Mouse (Mus musculus) olfactory bulb, adult 2 months (tissue): Measurements from ENCODE around the gene Csnka2ip. TPM values are rescaled to one million over a fixed set of nuclear protein-coding genes. Genes with fewer than 3 reads are reported as not detected.

ENCODE experiments used
- H3K27ac ChIP-seq: fragments of 200-500 bp; 2 replicates; pipeline ENCODE4 v1.5.1; 2012; ENCODE audit warnings: low read depth, low read length; ENCODE audit not compliant: insufficient read depth
- H3K4me1 ChIP-seq: fragments of 200-500 bp; 2 replicates; pipeline ENCODE4 v1.6.1; 2012; ENCODE audit warnings: low read length; ENCODE audit not compliant: control insufficient read depth, insufficient read depth
- H3K4me3 ChIP-seq: fragments of 200-500 bp; 2 replicates; pipeline ENCODE4 v1.5.1; 2012; ENCODE audit warnings: mild to moderate bottlenecking, low read depth, low read length, moderate library complexity; ENCODE audit not compliant: insufficient read depth
- CTCF ChIP-seq: fragments of 200-500 bp; IDR thresholded peaks from 2 replicates; pipeline ENCODE4 v1.5.1; 2012; ENCODE audit warnings: low read depth, mild to moderate bottlenecking, low read length, moderate library complexity; ENCODE audit not compliant: insufficient read depth
- POLR2A ChIP-seq: fragments of 200-500 bp; IDR thresholded peaks from 2 replicates; pipeline ENCODE4 v1.6.1; 2012; ENCODE audit warnings: mild to moderate bottlenecking, low read depth, low read length, moderate library complexity; ENCODE audit not compliant: insufficient read depth
- WGBS: fragments of 180-500 bp; shearing (Covaris S2); methylation state at CpG from one replicate; pipeline ENCODE4 v1.1.7; 2018; 5-methylcytosine and 5-hydroxymethylcytosine counted together
- polyA plus RNA-seq: library from polyadenylated mRNA; stranded (reverse); fragments of >200 nt; gene quantifications from 2 replicates; pipeline ENCODE4 v1.2.4, GENCODE M21; 2012; ENCODE audit warnings: low replicate concordance; ENCODE audit not compliant: missing spikeins, insufficient read depth, insufficient read length

Gene Csnka2ip
- polyA plus RNA-seq, 1 experiment: not detected

DNA sequence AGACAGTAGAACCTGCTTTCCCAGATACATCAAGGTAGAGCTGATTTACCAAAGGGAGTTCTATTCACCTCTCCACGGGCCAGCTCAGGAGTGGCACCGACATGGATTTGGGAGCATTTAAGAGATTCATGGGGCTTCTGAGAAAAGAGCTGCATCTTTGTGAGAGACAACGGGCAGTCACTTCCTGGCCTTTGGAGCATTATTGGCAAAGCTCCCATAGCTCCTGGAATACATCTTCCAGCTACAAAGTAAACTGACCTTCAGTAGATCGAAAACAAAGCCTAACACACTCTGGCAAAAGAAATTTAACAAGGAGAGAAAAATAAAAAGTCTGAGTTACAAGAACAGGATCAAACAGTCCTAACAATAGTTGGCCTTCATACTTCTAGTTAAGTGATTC, 17.6 kb downstream of the Csnka2ip start:
- WGBS: 80% methylated on average over 4 of the region's 4 CpGs
- H3K4me3 ChIP-seq: no peak overlapping the region
- no peak overlapping the region for H3K27ac ChIP-seq
- TF ChIP-seq CTCF (no peak), POLR2A (no peak)
- H3K4me1 ChIP-seq: no peaks in the 10 kb centered on the region

DNA sequence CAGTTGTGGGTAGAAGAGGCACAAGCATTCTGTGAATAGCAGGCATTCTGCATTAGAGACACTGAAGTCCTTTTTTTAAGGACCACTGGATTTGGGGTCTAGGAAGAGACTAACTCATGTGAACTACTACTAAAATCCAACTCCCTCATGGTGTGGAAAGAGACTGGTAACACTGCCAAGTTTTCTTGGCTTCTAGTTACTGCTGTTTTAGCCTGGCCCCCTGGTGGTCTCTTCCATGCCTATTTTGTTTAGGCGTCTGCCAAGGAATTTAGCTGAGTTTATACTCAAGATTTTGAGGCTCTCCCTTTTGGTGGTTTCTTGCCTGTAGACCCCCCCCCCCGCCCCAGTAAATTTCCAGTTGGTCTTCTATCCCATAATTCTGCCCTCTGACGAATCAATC, 18.8 kb downstream of the Csnka2ip start:
- H3K4me1 ChIP-seq: no peaks in the 10 kb centered on the region
- H3K27ac ChIP-seq: no peak overlapping the region
- TF ChIP-seq CTCF (no peak), POLR2A (no peak)
- no peak overlapping the region for H3K4me3 ChIP-seq
- 56% methylated on average over 3 of the region's 3 CpGs for WGBS

GRCm38 (mm10) chr16:64569496-64569895, 32.7 kb downstream of the Csnka2ip start:
- WGBS: 90% methylated on average over 8 of the region's 8 CpGs
- no peak for TF ChIP-seq CTCF
- Histone ChIP-seq H3K4me3 (no peak overlapping the region), H3K27ac (no peak overlapping the region), H3K4me1 (no peaks in the 10 kb centered on the region)

DNA sequence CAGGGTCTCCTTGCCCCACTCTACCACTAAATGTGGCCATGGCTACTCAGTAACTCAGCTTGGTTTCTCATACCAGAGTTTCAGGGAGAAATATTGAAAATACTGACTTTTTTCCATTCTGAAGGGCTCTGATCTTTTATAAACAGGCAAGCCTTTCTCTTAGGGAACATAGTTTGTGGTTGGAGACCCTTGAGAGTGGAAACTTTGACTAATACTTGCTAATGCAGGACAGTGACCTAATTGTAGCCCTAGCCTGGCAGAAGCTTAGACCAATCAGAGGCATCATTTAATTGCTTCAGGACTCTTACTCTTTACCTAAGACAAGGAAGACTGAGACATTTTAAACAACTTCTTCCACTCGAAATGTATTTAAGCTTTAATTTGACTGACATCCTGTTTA, 39.1 kb downstream of the Csnka2ip start:
- Histone ChIP-seq H3K4me3 (no peak overlapping the region), H3K4me1 (no peaks in the 10 kb centered on the region), H3K27ac (no peak overlapping the region)
- TF ChIP-seq CTCF (no peak), POLR2A (no peak)
- WGBS: 80% methylated on average over 1 of the region's 1 CpGs

- Histone ChIP-seq H3K4me3 (no peak overlapping the region), H3K27ac (no peak overlapping the region), H3K4me1 (no peaks in the 10 kb centered on the region)
- TF ChIP-seq POLR2A: no peak
- WGBS: 83% methylated on average over 2 of the region's 2 CpGs
Observed at GRCm38 (mm10) chr16:64558518-64558917, 43.7 kb downstream of the Csnka2ip start.

DNA sequence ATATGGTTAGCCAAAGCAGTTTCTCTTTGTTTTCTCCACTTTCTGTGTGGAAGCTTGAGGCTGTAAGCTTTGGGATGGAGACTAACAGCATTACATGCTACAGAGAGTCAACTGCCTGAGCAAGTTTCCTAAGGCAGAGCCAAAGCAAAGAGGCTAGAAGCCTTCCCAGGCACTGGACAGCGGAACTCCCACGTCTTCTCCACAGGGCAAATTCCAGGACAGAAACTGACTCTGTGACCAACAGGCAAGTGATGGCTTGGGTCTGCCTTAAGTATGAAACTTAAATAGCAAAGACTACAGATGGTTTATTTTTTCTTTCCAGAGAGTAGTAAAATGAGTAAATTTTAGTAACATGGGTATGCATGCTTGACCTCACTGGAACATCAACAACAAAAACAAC, 75.3 kb downstream of the Csnka2ip start:
- no peak overlapping the region for H3K27ac ChIP-seq
- TF ChIP-seq CTCF (no peak), POLR2A (no peak)
- H3K4me3 ChIP-seq: no peak overlapping the region
- no peaks in the 10 kb centered on the region for H3K4me1 ChIP-seq
- WGBS: 89% methylated on average over 2 of the region's 2 CpGs

DNA sequence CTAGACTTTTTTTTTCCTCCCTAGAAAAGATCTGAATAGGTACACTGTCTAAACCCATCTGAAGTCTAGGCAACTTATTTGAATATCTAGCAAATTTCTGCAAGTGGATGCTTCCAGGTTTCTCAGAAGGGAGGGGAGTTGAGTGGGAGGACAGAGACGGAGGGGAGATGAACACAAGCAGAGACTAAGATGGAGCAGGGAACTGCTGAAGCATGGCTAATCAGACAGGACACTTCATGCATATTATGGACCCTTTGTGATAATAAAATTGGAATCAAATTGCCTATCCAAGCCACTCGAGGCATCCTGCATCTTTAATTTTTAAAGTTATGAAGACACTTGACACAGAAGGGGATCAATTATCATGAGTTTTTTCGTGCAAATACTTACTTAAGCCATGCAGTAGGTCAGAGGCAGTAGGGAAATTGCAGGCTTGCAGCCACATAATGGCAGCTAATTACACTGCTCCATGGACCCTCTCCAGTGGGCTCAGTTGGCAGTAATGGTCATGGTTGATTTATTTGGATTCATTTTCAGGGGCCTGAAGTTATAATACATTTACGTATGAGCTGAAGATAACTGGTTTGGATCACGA, 78.1 kb downstream of the Csnka2ip start:
- TF ChIP-seq POLR2A (no peak), CTCF (no peak)
- no peaks in the 10 kb centered on the region for H3K4me1 ChIP-seq
- 48% methylated on average over 5 of the region's 5 CpGs for WGBS
- no peak overlapping the region for H3K4me3 ChIP-seq
- H3K27ac ChIP-seq: no peak overlapping the region

DNA sequence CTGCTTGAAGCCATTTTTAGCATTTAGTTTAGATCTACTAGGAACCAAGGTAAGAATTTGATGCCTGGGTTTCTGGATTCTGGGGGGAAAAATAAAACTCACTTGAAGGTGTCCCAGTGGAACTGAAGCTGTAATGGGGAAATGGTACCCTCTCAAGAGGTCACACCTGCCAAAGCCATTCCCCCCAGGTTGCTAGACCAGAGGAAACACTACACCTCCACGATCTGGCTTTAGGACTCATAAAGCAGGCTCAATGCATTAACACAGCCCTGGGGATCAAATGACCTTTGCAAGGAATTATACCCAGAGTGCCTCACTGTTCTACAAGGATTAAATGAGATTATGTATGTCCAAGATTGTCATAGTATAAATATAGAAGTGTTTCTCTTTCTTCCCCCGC, 88.8 kb downstream of the Csnka2ip start:
- no peak overlapping the region for H3K27ac ChIP-seq
- H3K4me1 ChIP-seq: no peaks in the 10 kb centered on the region
- WGBS: 82% methylated on average over 2 of the region's 2 CpGs
- TF ChIP-seq POLR2A (no peak), CTCF (no peak)
- H3K4me3 ChIP-seq: no peak overlapping the region

Other genes with a start within 250 kb of the Csnka2ip start
- gene 4930453N24Rik, start 168.8 kb upstream of the Csnka2ip start, polyA plus RNA-seq: not detected in 2 replicates
- 48.4 TPM in 1 of 2 replicates, not detected in the other for gene Zfp654, start 249.2 kb upstream of the Csnka2ip start, polyA plus RNA-seq
- gene Cggbp1, start 249.6 kb upstream of the Csnka2ip start, polyA plus RNA-seq: not detected in 2 replicates